Mouse (Mus musculus) kidney, adult 2 months (tissue): ENCODE measurements around the gene Sars.

Experiments
- CTCF ChIP-seq: fragments of 200-500 bp; conservative IDR thresholded peaks from 2 replicates; pipeline ENCODE4 v1.5.1; 2011; ENCODE audit warnings: low read depth, mild to moderate bottlenecking, control low read depth, low read length, moderate library complexity, mixed read lengths; ENCODE audit not compliant: insufficient read depth, insufficient read length
- POLR2A ChIP-seq: fragments of 200-500 bp; IDR thresholded peaks from one replicate; pipeline ENCODE4 v1.6.1; 2011; ENCODE audit warnings: low read depth, low read length, control low read depth

DNA sequence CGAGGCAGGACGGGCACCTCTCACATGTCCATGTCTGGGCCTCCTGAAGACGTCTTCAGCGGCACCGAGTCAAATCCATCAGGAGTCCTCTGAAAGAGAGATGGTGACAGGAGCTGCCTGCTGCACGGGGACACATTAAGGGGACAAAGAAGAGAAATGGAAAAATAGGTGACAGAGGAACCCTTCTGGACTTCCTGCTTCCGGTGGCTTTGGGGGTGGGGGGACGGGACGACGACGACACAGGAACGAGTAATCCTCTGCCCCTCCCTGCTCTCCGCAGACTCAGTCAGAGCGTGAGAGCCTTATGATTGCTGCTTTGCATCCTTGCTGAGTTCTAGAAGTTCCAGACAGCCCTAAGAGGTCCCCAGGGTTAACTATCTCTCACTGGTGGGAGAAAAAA lies 13.4 kb upstream of the Sars start:
- TF ChIP-seq CTCF (no peak), POLR2A (no peak)
